Mouse (Mus musculus) ovary, adult 18-20 months (tissue): Measurements from ENCODE around the gene Mrc2.

Experiments
- DNase-seq: peaks from one replicate; pipeline ENCODE4 v3.0.0; 2022; ENCODE audit warnings: low spot score, mixed read lengths

Gene Mrc2

GRCm38 (mm10) chr11:105311291-105311975, 19.0 kb downstream of the Mrc2 start:
- DNase-seq = no peak

GRCm38 (mm10) chr11:105312311-105312942, 20.0 kb downstream of the Mrc2 start:
- DNase-seq = no peak

- no peak for DNase-seq
Observed at GRCm38 (mm10) chr11:105312972-105313632, 20.7 kb downstream of the Mrc2 start.

GRCm38 (mm10) chr11:105313633-105314014, 21.2 kb downstream of the Mrc2 start:
- DNase-seq = no peak

GRCm38 (mm10) chr11:105315296-105315695, 22.9 kb downstream of the Mrc2 start:
- DNase-seq = no peak

GRCm38 (mm10) chr11:105316121-105316520, 23.7 kb downstream of the Mrc2 start:
- DNase-seq = no peak

GRCm38 (mm10) chr11:105317769-105318168, 25.3 kb downstream of the Mrc2 start:
- no peak for DNase-seq

- DNase-seq = no peak
Observed at GRCm38 (mm10) chr11:105321090-105321489, 28.6 kb downstream of the Mrc2 start.

- DNase-seq = no peak
Observed at GRCm38 (mm10) chr11:105323530-105323929, 31.1 kb downstream of the Mrc2 start.

GRCm38 (mm10) chr11:105327101-105327500, 34.7 kb downstream of the Mrc2 start:
- no peak for DNase-seq

GRCm38 (mm10) chr11:105329962-105330361, 37.5 kb downstream of the Mrc2 start:
- no peak for DNase-seq

GRCm38 (mm10) chr11:105331129-105331528, 38.7 kb downstream of the Mrc2 start:
- no peak for DNase-seq

GRCm38 (mm10) chr11:105331732-105332131, 39.3 kb downstream of the Mrc2 start:
- DNase-seq = no peak

GRCm38 (mm10) chr11:105332468-105332867, 40.0 kb downstream of the Mrc2 start:
- no peak for DNase-seq

- no peak for DNase-seq
Observed at GRCm38 (mm10) chr11:105333867-105334670, 41.6 kb downstream of the Mrc2 start.

GRCm38 (mm10) chr11:105338596-105339390, 46.4 kb downstream of the Mrc2 start:
- DNase-seq = no peak

- no peak for DNase-seq
Observed at GRCm38 (mm10) chr11:105345284-105345683, 52.8 kb downstream of the Mrc2 start.

GRCm38 (mm10) chr11:105347162-105348161, 55.0 kb downstream of the Mrc2 start:
- peak; percentile 66 for DNase-seq

- DNase-seq = no peak
Observed at GRCm38 (mm10) chr11:105348495-105348982, 56.1 kb downstream of the Mrc2 start.

- DNase-seq = no peak
Observed at GRCm38 (mm10) chr11:105349780-105350324, 57.4 kb downstream of the Mrc2 start.
